Mouse (Mus musculus) spleen, postnatal 4 days (tissue): Measurements from ENCODE around the gene Cacna1h.

Source experiments
- DNase-seq, 2 experiments: peaks; one replicate each; pipeline ENCODE4 v3.0.0; 2022; ENCODE audit warnings: low spot score in 2 of 2

The Cacna1h gene

GRCm38 (mm10) chr17:25445841-25446240 lies 12.3 kb upstream of the Cacna1h start:
- DNase-seq = no peak

DNA sequence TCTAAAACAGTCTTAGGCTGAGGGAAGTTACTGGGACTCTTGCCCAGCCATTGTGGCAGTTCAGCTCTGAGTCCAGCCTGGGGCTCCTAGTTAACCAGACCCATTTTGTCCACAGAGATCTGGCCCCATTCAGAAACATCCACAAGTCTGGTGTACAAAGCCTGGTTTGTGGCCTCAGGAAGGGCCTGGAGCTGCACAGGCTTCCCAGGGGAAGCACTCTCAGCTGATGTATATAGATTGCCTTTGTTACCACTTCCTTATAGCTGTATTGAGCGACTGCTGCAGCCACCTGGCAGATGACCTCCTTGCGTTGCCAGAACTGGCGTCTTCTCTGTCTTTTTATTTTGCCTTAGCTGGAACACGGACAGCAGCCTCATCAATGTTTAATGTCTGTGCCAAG lies 11.5 kb upstream of the Cacna1h start:
- DNase-seq = no peak

GRCm38 (mm10) chr17:25442889-25443288 lies 9.3 kb upstream of the Cacna1h start:
- no peak for DNase-seq

DNA sequence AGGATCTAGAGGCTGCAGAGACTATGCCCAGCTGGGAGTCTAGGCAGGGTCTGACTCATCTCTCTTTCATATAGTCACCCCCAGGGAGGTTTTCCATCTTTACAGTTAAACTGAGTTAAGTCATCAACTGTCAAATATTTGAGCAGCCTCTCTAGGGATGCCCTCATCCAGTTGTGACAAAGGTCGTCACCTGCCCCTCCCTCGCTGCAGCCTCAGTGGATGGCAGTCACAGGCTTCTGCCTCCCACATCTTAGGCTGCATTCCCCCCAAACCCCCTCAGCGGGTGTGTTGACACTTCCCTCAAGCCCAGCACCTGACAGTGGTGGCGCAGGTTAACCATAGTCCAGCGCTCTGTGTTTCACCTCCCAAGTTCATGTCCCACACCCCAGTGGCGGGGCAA lies 7.8 kb upstream of the Cacna1h start:
- DNase-seq = no peak

- no peak for DNase-seq
Measured at GRCm38 (mm10) chr17:25433223-25433616, 363 bp downstream of the Cacna1h start.

GRCm38 (mm10) chr17:25432433-25433181 lies 976 bp downstream of the Cacna1h start:
- peak in 1 of 2 experiments; percentile 71 for DNase-seq

GRCm38 (mm10) chr17:25430534-25430933 lies 3.0 kb downstream of the Cacna1h start:
- no peak for DNase-seq

- no peak for DNase-seq
Measured at GRCm38 (mm10) chr17:25429886-25430285, 3.7 kb downstream of the Cacna1h start.

DNA sequence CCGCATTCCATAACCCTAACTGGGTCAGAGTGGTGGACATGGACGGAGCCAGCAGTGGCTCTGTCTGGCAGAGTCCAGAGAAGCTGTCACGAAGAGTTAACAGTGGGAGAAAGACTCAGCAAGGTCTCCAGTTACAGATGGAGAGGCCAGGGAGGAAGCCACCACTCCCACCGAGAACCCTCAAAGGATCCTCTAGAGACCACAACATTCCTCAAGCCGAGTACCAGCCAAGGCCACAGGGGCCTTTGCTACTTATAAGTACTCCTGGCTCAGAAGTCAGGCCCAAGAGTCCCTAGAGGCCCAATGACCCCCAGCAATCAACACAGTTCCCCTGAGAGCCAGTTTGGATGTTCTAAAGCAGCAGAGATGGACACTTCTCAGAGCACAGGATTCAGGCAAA lies 4.3 kb downstream of the Cacna1h start:
- DNase-seq = no peak

DNA sequence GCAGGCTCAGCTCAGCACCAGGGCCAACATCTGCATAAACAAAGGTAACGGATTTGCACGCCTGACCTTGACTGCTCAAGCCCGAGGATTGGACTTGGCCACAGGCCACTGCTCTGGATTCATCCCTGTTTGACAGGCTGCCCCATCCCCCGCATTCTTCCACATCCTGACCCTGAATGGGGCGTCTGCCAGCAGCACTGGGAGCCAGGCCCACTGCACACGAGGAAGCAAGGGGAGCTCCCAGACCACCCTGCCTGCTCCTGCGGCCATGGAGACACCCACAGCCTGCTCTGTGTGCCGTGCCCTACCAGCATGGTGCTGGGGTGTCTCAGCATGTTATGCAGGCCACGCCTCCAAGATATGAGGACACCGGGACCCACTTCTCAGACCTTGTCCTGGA lies 6.1 kb downstream of the Cacna1h start:
- DNase-seq = peak in 1 of 2 experiments; percentile 20

GRCm38 (mm10) chr17:25425996-25426395 lies 7.6 kb downstream of the Cacna1h start:
- DNase-seq = no peak

DNA sequence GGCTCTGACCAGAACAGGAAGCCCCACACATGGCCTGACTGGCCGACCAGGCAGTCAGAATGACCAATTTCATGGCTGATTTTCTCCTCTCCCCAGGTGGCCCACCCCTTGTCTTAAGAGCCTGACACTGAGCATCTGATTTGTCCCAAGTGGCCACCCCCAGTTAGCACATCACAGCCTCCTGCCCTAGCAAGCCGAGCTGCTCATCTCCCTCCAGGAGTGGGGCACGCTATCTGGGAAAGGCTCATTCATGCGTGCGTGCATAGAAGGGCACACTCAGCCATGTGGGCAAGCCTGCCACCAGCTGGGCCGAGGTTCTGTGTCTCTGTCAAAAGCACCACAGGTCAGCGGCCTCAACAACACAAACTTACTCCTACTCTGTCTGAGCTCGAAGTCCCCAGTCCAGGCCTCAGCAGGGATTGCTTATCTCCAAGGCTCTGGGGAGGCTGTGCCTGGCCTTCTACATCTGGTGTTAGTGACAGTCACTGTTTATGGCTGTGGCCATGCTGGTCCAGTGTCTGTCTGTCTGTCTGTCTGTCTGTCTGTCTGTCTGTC lies 9.0 kb downstream of the Cacna1h start:
- no peak for DNase-seq

DNA sequence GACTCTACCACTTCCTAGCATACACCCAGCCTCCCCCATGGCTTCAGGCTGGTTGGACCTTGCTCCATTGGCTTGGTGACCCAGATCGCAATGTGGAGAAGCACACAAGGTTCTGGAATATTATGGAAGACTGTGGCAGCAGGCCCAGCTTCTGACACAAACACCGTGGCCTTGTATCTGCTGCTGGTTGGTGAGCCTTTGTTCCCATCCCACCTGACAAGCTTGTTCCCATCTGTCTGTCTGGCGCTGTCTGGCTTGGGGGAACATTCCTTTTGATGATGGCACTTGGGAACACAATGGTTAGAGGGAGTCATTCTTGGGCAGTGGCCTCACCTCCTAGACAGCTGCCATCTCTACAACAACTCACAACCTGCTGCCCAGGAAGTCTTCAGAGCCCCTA lies 12.6 kb downstream of the Cacna1h start:
- DNase-seq = no peak

GRCm38 (mm10) chr17:25418926-25419325 lies 14.7 kb downstream of the Cacna1h start:
- DNase-seq = no peak

DNA sequence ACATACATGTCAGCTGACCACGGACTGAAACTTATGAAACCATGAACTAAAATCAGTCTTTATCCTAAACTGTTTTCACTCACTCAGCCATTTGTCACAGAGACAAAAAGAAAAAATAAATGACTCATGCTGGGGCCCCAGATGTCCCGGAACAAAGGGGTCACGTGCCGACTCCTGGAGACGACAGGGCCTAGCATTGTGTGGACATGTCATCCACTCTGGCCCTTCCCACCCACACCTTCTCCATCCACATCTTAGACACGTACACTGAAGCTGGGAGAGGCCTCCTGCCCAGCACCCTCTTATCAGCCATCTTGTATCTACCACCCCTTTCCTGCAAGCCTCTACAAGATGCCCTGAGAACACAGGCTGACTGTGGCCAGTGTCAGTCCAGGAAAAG lies 15.6 kb downstream of the Cacna1h start:
- no peak for DNase-seq

GRCm38 (mm10) chr17:25416219-25416618 lies 17.4 kb downstream of the Cacna1h start:
- no peak for DNase-seq

GRCm38 (mm10) chr17:25415421-25415913 lies 18.1 kb downstream of the Cacna1h start:
- DNase-seq = no peak

DNA sequence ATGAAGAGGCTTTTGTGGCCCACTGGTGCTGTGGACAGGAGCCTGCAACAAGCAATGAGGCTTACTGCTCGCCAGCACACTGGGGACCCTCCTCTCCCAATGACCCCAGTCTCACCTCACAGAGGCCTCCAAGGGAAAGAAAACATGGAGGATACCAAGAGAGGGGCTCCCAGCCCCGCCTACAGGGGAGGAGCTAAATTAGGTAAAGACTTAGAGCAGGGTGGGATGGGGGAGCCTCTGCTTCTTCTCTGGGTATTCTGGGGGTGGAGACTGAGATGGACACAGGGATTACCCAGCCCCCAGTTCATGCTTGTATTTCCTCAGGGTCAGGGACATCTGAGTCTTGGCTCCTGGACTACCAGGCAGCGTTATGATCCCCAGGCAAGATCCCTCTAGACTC lies 18.7 kb downstream of the Cacna1h start:
- no peak for DNase-seq

DNA sequence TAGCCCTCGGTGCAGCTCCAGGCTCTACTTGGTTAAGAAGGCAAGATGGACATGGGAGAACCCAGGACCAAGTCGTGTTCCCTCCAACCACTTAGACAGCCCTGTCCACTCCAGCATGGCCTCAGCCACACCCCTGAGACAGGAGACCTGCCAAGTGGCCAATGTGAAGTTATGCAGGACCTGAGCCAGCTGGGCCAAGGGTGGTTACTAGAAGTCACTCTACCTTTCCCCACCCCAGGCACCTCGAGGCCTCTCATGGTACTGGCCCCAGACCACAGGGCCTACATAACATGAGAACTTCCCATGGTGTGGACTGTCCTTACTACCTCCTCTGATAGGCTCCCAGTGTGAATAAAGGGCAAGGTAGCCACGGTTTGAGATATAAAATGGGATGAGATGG lies 19.4 kb downstream of the Cacna1h start:
- DNase-seq = no peak

DNA sequence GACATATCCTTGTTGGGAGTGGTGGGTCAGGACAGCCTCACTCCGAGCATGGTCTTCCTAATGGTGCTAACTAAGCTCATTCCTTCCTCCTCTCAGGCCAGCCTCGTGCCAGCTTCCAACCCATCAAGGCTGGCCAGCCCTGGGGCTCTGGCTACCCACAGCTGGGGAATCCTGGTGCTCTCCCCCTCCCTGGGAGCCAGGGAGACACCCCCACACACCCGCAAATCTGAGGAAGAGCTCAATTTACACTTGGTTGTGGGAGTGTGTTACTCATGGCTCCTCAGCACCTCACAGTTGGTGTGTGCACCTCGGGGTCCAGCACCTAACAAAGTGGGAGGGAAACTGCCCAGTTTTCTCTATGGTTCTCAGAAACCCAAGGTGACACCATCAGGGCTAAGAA lies 22.3 kb downstream of the Cacna1h start:
- DNase-seq = no peak

DNA sequence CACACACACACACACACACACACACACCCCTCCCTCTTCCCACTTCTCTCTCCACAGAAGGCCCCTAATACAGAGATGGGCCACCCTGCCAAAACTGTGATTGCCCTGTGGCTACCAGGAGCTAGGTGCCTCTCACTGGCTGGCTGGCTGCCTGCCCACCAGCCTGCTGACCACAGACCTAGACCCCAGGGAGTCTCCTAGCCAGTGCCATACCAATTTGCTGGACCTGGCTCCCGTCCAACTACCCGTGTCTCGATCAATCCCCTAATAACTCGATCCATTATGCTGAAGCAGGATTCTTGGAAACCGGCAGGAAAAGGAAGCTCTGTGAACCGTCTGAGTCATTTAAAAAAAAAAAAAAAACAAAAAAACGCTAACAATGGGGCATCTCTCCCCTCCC lies 22.8 kb downstream of the Cacna1h start:
- no peak for DNase-seq

- DNase-seq = no peak
Measured at GRCm38 (mm10) chr17:25410180-25410579, 23.4 kb downstream of the Cacna1h start.

GRCm38 (mm10) chr17:25409621-25410020 lies 24.0 kb downstream of the Cacna1h start:
- DNase-seq = no peak
